Mouse (Mus musculus): ENCODE results near the gene Glrp1. TPM values are rescaled to one million over a fixed set of nuclear protein-coding genes. Genes with fewer than 3 reads are reported as not detected.

The Glrp1 gene
- polyA plus RNA-seq, 1 experiment from 2014 or later = not detected

GRCm38 (mm10) chr1:88525622-88526021 is 15.8 kb upstream of the Glrp1 start:
- Histone ChIP-seq H3K9ac (ENCODE audit: low read depth, low read length) (no peak overlapping the region), H3K4me3 (ENCODE audit: low read depth, low read length) (no peak overlapping the region), H3K27me3 (replicated peaks; ENCODE audit: control insufficient read depth, insufficient read depth, low read length) (no peaks in the 10 kb centered on the region), H3K4me2 (replicated peaks; ENCODE audit: low read depth) (no peak overlapping the region), H3K9me3 (ENCODE audit: control insufficient read depth) (0 out of 2 replicates have a peak, but pooled peaks cover 4% of the 10 kb centered on the region), H3K4me1 (replicated peaks; ENCODE audit: control insufficient read depth, insufficient read depth, low read length) (no peaks in the 10 kb centered on the region), H3K36me3 (ENCODE audit: control insufficient read depth, insufficient read depth) (no peaks in the 10 kb centered on the region), H3K27ac (ENCODE audit: low read depth, low read length) (no peak overlapping the region)
- WGBS = 58% methylated on average over 3 of the region's 3 CpGs
- TF ChIP-seq CTCF (IDR thresholded peaks at IDR 0.05; ENCODE audit: low read depth) = no peak
- ATAC-seq = no peak

DNA sequence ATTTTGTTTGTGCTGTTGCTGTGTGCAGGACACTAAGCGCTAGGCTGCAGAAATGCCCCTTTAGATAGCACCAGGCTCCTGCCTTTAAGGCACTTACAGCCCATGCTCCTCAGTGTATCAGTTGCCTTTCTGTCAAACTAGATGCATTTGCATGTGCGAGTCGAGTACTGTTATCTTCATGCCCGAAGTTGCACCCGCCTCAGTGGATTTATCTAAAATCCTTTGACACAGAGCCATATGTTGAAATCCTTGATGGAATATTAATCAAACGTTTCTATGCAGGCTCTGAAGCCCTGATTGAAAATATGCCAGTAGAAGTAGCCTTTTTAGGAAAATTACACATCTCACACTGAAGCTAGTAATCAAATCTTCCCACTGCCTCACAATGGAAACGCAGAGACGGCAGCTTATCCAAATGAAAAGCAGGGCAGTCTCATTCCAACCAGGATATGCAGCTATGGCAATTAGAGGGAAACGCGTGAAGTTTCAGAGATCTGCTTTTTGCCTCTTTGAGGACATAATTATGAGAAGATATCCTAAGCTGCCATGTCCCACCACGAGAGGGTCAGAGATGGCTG is 11.4 kb upstream of the Glrp1 start:
- ATAC-seq = no peak
- 86% methylated on average over 11 of the region's 11 CpGs for WGBS
- Histone ChIP-seq H3K9ac (ENCODE audit: low read depth, low read length) (no peak overlapping the region), H3K9me3 (ENCODE audit: control insufficient read depth) (no peaks in the 10 kb centered on the region), H3K27ac (ENCODE audit: low read depth, low read length) (no peak overlapping the region), H3K4me1 (replicated peaks; ENCODE audit: control insufficient read depth, insufficient read depth, low read length) (no peaks in the 10 kb centered on the region), H3K4me2 (replicated peaks; ENCODE audit: low read depth) (no peak overlapping the region), H3K36me3 (ENCODE audit: control insufficient read depth, insufficient read depth) (no peaks in the 10 kb centered on the region), H3K27me3 (replicated peaks; ENCODE audit: control insufficient read depth, insufficient read depth, low read length) (peaks cover 22% of the 10 kb centered on the region), H3K4me3 (ENCODE audit: low read depth, low read length) (no peak overlapping the region)
- TF ChIP-seq CTCF (IDR thresholded peaks at IDR 0.05; ENCODE audit: low read depth) = no peak

DNA sequence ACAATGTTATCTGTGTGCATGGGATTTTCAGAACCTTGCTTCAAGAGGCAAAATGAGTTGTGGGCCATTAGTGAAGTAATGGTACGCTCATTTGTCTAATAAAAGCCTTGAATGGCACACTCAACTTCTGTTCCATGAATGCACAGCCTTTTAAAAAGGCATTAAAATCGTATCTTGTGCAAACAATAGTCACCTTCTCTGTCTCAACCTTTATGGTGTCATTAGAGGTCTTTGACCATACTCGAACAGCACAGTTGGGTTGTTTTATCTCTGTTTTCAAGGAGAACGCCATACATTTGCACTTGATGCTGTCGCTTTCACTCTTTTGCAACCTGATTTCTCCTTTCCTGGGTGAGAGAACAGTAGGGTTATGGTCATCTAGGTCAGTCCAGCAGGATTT is 3.7 kb upstream of the Glrp1 start:
- peak; percentile 49; the same call in 1 of the 2 replicates for ATAC-seq
- no peaks in the 10 kb centered on the region for H3K36me3 ChIP-seq (ENCODE audit: control insufficient read depth, insufficient read depth)
- no peak for TF ChIP-seq CTCF (IDR thresholded peaks at IDR 0.05; ENCODE audit: low read depth)
- no peak overlapping the region for H3K9ac ChIP-seq (ENCODE audit: low read depth, low read length)
- no peak overlapping the region for H3K4me3 ChIP-seq (ENCODE audit: low read depth, low read length)
- peaks cover 33% of the 10 kb centered on the region for H3K27me3 ChIP-seq (replicated peaks; ENCODE audit: control insufficient read depth, insufficient read depth, low read length)
- no peaks in the 10 kb centered on the region for H3K4me1 ChIP-seq (replicated peaks; ENCODE audit: control insufficient read depth, insufficient read depth, low read length)
- no peak overlapping the region for H3K4me2 ChIP-seq (replicated peaks; ENCODE audit: low read depth)
- H3K27ac ChIP-seq (ENCODE audit: low read depth, low read length) = no peak overlapping the region
- WGBS = 27% methylated on average over 5 of the region's 5 CpGs
- H3K9me3 ChIP-seq (ENCODE audit: control insufficient read depth) = no peaks in the 10 kb centered on the region

DNA sequence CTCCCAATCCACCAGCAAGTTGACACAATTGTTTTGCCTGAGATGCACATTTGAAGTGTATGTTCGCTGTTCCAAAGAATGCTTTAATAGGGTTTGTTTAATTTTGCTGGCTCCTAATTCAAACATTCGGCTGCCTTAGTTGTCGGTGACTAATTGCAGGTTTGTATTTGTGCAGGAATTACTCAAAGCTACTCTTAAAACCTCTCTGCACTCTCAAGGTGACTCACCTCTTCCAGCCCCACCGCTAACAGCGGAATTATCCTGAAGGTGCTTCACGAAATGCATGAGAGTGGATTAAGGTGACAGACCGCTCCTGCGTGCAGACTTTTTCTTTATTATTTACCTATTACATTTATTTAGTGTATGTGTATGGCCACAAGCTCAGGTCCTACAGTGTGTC is 2.0 kb downstream of the Glrp1 start:
- Histone ChIP-seq H3K9ac (ENCODE audit: low read depth, low read length) (no peak overlapping the region), H3K4me3 (ENCODE audit: low read depth, low read length) (no peak overlapping the region), H3K36me3 (ENCODE audit: control insufficient read depth, insufficient read depth) (no peaks in the 10 kb centered on the region), H3K4me1 (replicated peaks; ENCODE audit: control insufficient read depth, insufficient read depth, low read length) (no peaks in the 10 kb centered on the region), H3K9me3 (ENCODE audit: control insufficient read depth) (no peaks in the 10 kb centered on the region), H3K27ac (ENCODE audit: low read depth, low read length) (no peak overlapping the region), H3K27me3 (replicated peaks; ENCODE audit: control insufficient read depth, insufficient read depth, low read length) (peaks cover 9% of the 10 kb centered on the region; the same call in 1 of the 2 replicates), H3K4me2 (replicated peaks; ENCODE audit: low read depth) (no peak overlapping the region)
- ATAC-seq = no peak
- 51% methylated on average over 8 of the region's 8 CpGs for WGBS
- no peak for TF ChIP-seq CTCF (IDR thresholded peaks at IDR 0.05; ENCODE audit: low read depth)

DNA sequence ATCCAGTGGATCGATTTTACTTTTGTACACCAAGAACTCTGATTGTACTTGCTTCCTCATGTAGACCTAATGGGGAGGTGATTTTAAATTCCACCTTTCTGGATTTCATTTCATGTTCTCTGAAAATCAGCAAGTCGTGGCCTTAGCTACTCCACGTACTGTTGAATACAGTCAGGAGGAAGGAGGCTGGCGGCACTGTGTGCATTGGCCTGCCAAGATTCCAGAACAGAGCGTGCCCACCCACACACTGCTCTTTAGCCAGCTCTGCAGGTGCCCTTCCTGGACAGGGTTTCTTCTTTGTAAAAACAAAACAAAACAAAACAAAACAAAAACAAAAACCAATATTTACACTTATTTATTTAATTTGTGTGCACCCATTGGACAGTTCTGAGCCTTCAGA is 2.7 kb downstream of the Glrp1 start:
- H3K4me3 ChIP-seq (ENCODE audit: low read depth, low read length) = no peak overlapping the region
- ATAC-seq = no peak
- WGBS = 81% methylated on average over 5 of the region's 5 CpGs
- no peak for TF ChIP-seq CTCF (IDR thresholded peaks at IDR 0.05; ENCODE audit: low read depth)
- no peak overlapping the region for H3K4me2 ChIP-seq (replicated peaks; ENCODE audit: low read depth)
- no peaks in the 10 kb centered on the region for H3K4me1 ChIP-seq (replicated peaks; ENCODE audit: control insufficient read depth, insufficient read depth, low read length)
- H3K36me3 ChIP-seq (ENCODE audit: control insufficient read depth, insufficient read depth) = no peaks in the 10 kb centered on the region
- H3K9me3 ChIP-seq (ENCODE audit: control insufficient read depth) = no peaks in the 10 kb centered on the region
- H3K27ac ChIP-seq (ENCODE audit: low read depth, low read length) = no peak overlapping the region
- H3K9ac ChIP-seq (ENCODE audit: low read depth, low read length) = no peak overlapping the region
- peaks cover 11% of the 10 kb centered on the region; the same call in 1 of the 2 replicates for H3K27me3 ChIP-seq (replicated peaks; ENCODE audit: control insufficient read depth, insufficient read depth, low read length)

DNA sequence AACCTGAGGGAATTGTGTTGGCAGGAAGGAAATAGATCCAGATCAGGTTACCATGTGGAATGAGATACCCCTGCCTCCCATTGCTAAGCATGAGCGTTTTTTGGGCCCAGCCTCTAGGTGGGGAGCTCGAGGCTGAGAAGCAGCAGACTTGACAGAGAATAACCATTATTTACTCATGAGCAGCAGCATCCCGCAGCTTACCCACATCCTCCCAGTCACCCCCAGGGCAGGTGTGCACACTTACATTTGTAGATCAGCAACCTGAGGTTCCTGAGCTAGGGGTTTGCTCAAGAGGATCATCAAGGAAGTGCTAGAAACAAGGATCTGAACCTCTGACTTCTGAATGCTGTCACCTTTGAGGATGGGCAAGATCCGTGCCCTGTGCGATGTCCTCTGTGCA is 3.5 kb downstream of the Glrp1 start:
- Histone ChIP-seq H3K27me3 (replicated peaks; ENCODE audit: control insufficient read depth, insufficient read depth, low read length) (peaks cover 7% of the 10 kb centered on the region; the same call in 1 of the 2 replicates), H3K27ac (ENCODE audit: low read depth, low read length) (no peak overlapping the region), H3K4me2 (replicated peaks; ENCODE audit: low read depth) (no peak overlapping the region), H3K9me3 (ENCODE audit: control insufficient read depth) (no peaks in the 10 kb centered on the region), H3K9ac (ENCODE audit: low read depth, low read length) (no peak overlapping the region), H3K36me3 (ENCODE audit: control insufficient read depth, insufficient read depth) (no peaks in the 10 kb centered on the region), H3K4me3 (ENCODE audit: low read depth, low read length) (no peak overlapping the region), H3K4me1 (replicated peaks; ENCODE audit: control insufficient read depth, insufficient read depth, low read length) (no peaks in the 10 kb centered on the region)
- ATAC-seq = no peak
- no peak for TF ChIP-seq CTCF (IDR thresholded peaks at IDR 0.05; ENCODE audit: low read depth)
- WGBS = 91% methylated on average over 5 of the region's 5 CpGs
